Mouse (Mus musculus): ENCODE data around the gene Amdhd2. TPM values are rescaled to one million over a fixed set of nuclear protein-coding genes. Genes with fewer than 3 reads are reported as not detected.

Amdhd2 gene
- polyA plus RNA-seq, 1 experiment from 2014 or later = 41.0 TPM

Other genes starting within 250 kb of the Amdhd2 start
- gene Dcpp3, start 246.3 kb downstream of the Amdhd2 start, polyA plus RNA-seq (2015; fragmentation: Nextera tagmentation; extraction: Ambion mirVana) = 0.24 TPM in 1 of 2 replicates, not detected in the other
- gene Sbp, start 222.1 kb downstream of the Amdhd2 start, polyA plus RNA-seq (2015; fragmentation: Nextera tagmentation; extraction: Ambion mirVana) = not detected in 2 replicates
- not detected in 2 replicates for gene Sbpl, start 208.5 kb downstream of the Amdhd2 start, polyA plus RNA-seq (2015; fragmentation: Nextera tagmentation; extraction: Ambion mirVana)
- gene Prss30, start 183.2 kb downstream of the Amdhd2 start, polyA plus RNA-seq (2015; fragmentation: Nextera tagmentation; extraction: Ambion mirVana) = not detected in 2 replicates
- gene Prss22, start 165.7 kb downstream of the Amdhd2 start, polyA plus RNA-seq (2015; fragmentation: Nextera tagmentation; extraction: Ambion mirVana) = not detected in 2 replicates
- gene Prss27, start 125.6 kb downstream of the Amdhd2 start, polyA plus RNA-seq (2015; fragmentation: Nextera tagmentation; extraction: Ambion mirVana) = 0.12 and 0.16 TPM in 2 replicates
- 82.0 and 89.9 TPM in 2 replicates for gene Kctd5, start 90.3 kb downstream of the Amdhd2 start, polyA plus RNA-seq (2015; fragmentation: Nextera tagmentation; extraction: Ambion mirVana)
- gene Pdpk1, start 12.8 kb downstream of the Amdhd2 start, polyA plus RNA-seq (2015; fragmentation: Nextera tagmentation; extraction: Ambion mirVana) = 63.5 and 65.1 TPM in 2 replicates
- 1,653 and 1,817 TPM in 2 replicates for gene Atp6v0c, start 5.9 kb upstream of the Amdhd2 start, polyA plus RNA-seq (2015; fragmentation: Nextera tagmentation; extraction: Ambion mirVana)
- gene Tbc1d24, start 41.8 kb upstream of the Amdhd2 start, polyA plus RNA-seq (2015; fragmentation: Nextera tagmentation; extraction: Ambion mirVana) = 26.6 and 29.5 TPM in 2 replicates
- 4.5 and 4.6 TPM in 2 replicates for gene Ntn3, start 45.8 kb upstream of the Amdhd2 start, polyA plus RNA-seq (2015; fragmentation: Nextera tagmentation; extraction: Ambion mirVana)
- gene Tedc2, start 57.1 kb upstream of the Amdhd2 start, polyA plus RNA-seq (2015; fragmentation: Nextera tagmentation; extraction: Ambion mirVana) = 8.9 and 10.1 TPM in 2 replicates
- 14.4 and 17.6 TPM in 2 replicates for gene Ccnf, start 87.7 kb upstream of the Amdhd2 start, polyA plus RNA-seq (2015; fragmentation: Nextera tagmentation; extraction: Ambion mirVana)
- gene Abca17, start 187.3 kb upstream of the Amdhd2 start, polyA plus RNA-seq (2015; fragmentation: Nextera tagmentation; extraction: Ambion mirVana) = 1.2 TPM in 2 replicates
- gene Abca3, start 188.2 kb upstream of the Amdhd2 start, polyA plus RNA-seq (2015; fragmentation: Nextera tagmentation; extraction: Ambion mirVana) = 30.1 and 34.5 TPM in 2 replicates

Data from hindbrain, embryonic 16.5 days (tissue).